Mouse (Mus musculus): ENCODE results near the gene Pex11b. TPM values are rescaled to one million over a fixed set of nuclear protein-coding genes. Genes with fewer than 3 reads are reported as not detected.
"Not testable (repeated sequence)": the region's sequence is repeated elsewhere in the genome, so short reads cannot be mapped to it uniquely, and the experiment has no call there.

The Pex11b gene
- polyA plus RNA-seq, 1 experiment: 57.9 TPM

DNA sequence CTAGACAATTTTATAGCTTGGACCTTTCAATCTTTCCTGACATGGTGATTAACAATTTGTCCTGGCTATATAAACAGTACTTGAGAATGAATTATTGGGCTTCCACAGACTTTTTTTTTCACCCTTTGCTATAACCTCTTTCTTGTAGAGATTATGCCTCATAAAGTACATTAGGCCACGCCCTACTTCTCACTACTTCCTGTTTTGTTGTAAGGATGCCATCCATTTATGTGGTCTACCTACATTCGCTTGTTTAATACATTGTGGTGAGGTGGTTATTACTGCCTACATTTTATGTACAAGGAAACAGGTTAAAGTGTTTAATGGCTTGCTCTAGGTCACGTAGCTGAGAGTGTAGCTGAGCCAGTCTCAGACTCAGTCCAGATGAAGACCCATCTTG lies 40.0 kb downstream of the Pex11b start:
- no peak for DNase-seq (ENCODE audit: low read depth)

GRCm38 (mm10) chr3:96675690-96676089 lies 40.5 kb downstream of the Pex11b start:
- no peak for DNase-seq (ENCODE audit: low read depth)

DNA sequence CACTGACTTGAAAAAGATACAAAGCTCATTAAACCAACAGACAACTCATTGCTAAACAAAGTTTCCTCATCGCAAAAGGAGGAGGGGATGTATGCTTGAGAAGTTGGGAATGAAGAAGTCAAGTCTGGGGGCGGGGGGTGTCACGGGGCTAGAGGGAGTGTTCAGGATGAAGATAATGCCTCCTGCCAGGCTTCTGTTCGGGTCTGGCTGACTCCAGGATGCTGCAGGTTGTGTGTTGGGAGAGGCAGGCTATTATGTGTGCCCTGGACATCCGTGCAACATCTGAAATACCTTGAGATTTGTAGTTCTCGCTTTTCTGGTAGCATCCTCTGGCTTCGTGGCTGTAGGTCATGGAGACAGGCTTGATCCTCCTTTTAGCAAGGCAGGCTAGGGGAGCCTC lies 43.3 kb downstream of the Pex11b start:
- no peak for DNase-seq (ENCODE audit: low read depth)

- DNase-seq (ENCODE audit: low read depth): no peak
These were observed 44.0 kb downstream of the Pex11b start for GRCm38 (mm10) chr3:96679159-96679674.

DNA sequence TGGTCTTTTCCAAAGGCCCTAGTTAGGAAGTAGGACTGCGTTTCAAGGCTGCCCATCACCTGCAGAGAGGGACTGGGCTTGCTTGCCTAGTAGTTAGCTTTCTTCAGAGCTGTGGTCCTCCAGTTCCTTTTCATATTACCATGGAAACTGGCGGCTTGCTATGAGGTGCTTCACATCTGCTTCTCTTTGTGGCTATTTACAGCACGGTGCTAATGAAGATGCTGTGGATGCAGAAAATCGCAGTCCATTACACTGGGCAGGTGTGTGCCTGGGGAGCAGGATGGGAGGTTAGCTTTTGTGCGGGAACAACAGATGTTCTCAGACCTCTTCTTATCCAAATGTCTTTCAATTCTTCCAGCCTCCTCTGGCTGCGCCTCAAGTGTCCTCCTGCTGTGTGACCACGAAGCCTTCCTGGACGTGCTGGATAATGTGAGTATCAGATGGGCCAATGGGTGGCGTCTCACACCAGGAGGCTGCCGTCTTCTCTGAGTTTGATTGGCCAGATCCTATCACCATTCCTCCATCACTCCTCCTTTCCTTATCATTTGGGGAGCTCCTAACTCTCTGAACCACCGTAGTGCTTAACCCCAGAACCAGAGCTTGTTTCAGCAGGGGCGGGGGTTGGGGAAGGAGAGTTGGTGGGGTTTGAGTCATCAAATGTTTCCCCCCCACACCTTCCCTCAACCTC lies 45.2 kb downstream of the Pex11b start:
- no peak for DNase-seq (ENCODE audit: low read depth)

- DNase-seq (ENCODE audit: low read depth): no peak
These were observed 48.3 kb downstream of the Pex11b start for GRCm38 (mm10) chr3:96683496-96683895.

GRCm38 (mm10) chr3:96684151-96684821 lies 49.1 kb downstream of the Pex11b start:
- DNase-seq (ENCODE audit: low read depth): no peak

DNA sequence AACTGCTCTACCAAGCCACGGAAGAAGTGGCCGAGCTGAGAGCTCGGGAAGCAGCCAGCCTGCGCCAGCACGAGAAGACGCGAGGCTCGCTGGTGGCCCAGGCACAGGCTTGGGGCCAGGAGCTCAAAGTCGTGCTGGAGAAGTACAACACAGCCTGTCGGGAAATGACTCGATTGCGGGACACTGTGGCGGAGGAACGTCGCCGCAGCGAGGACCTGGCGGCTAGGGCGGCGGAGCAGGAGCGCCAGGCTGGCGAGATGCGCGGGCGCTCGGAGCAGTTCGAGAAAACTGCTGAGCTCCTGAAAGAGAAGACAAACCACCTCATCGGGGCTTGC lies 49.6 kb downstream of the Pex11b start:
- DNase-seq (ENCODE audit: low read depth): no peak

- not testable (repeated sequence) for DNase-seq (ENCODE audit: low read depth)
These were observed 50.9 kb downstream of the Pex11b start for GRCm38 (mm10) chr3:96686057-96686456.

- no peak for DNase-seq (ENCODE audit: low read depth)
These were observed 53.7 kb downstream of the Pex11b start for GRCm38 (mm10) chr3:96688854-96689253.

- no peak for DNase-seq (ENCODE audit: low read depth)
These were observed 55.1 kb downstream of the Pex11b start for GRCm38 (mm10) chr3:96690298-96690697.

GRCm38 (mm10) chr3:96692506-96692905 lies 57.3 kb downstream of the Pex11b start:
- no peak for DNase-seq (ENCODE audit: low read depth)

GRCm38 (mm10) chr3:96693579-96693978 lies 58.4 kb downstream of the Pex11b start:
- no peak for DNase-seq (ENCODE audit: low read depth)

Other genes starting within 250 kb of the Pex11b start
- not detected in 2 replicates for gene BC107364, start 183.1 kb upstream of the Pex11b start, polyA plus RNA-seq (2012; rRNA removed)
- 0.16 and 0.55 TPM in 2 replicates for gene Hfe2, start 110.2 kb upstream of the Pex11b start, polyA plus RNA-seq (2012; rRNA removed)
- gene Txnip, start 77.4 kb upstream of the Pex11b start, polyA plus RNA-seq (2012; rRNA removed): 664 and 966 TPM in 2 replicates
- gene Gm16253, start 58.4 kb upstream of the Pex11b start, polyA plus RNA-seq (2012; rRNA removed): 0.39 TPM in 1 of 2 replicates, not detected in the other
- 12.6 and 13.7 TPM in 2 replicates for gene Polr3gl, start 41.2 kb upstream of the Pex11b start, polyA plus RNA-seq (2012; rRNA removed)
- gene Ankrd34a, start 38.7 kb upstream of the Pex11b start, polyA plus RNA-seq (2012; rRNA removed): 0.34 and 0.37 TPM in 2 replicates
- gene Lix1l, start 34.2 kb upstream of the Pex11b start, polyA plus RNA-seq (2012; rRNA removed): 20.6 and 21.5 TPM in 2 replicates
- 6.5 and 12.6 TPM in 2 replicates for gene Rbm8a, start 5.4 kb upstream of the Pex11b start, polyA plus RNA-seq (2012; rRNA removed)
- 0.09 and 0.10 TPM in 2 replicates for gene Gm42957, start 98 bp downstream of the Pex11b start, polyA plus RNA-seq (2012; rRNA removed)
- gene Itga10, start 10.2 kb downstream of the Pex11b start, polyA plus RNA-seq (2012; rRNA removed): 2.1 and 2.5 TPM in 2 replicates
- gene Ankrd35, start 34.8 kb downstream of the Pex11b start, polyA plus RNA-seq (2012; rRNA removed): 1.8 and 2.2 TPM in 2 replicates
- gene Pias3, start 61.0 kb downstream of the Pex11b start, polyA plus RNA-seq (2012; rRNA removed): 23.4 and 29.1 TPM in 2 replicates
- gene Nudt17, start 73.2 kb downstream of the Pex11b start, polyA plus RNA-seq (2012; rRNA removed): 0.72 and 1.3 TPM in 2 replicates
- gene Polr3c, start 92.3 kb downstream of the Pex11b start, polyA plus RNA-seq (2012; rRNA removed): 28.4 and 29.9 TPM in 2 replicates
- gene Rnf115, start 92.3 kb downstream of the Pex11b start, polyA plus RNA-seq (2012; rRNA removed): 21.4 and 26.2 TPM in 2 replicates
- 49.3 and 91.8 TPM in 2 replicates for gene Pdzk1, start 193.9 kb downstream of the Pex11b start, polyA plus RNA-seq (2012; rRNA removed)
- 0.53 and 0.82 TPM in 2 replicates for gene Cd160, start 194.0 kb downstream of the Pex11b start, polyA plus RNA-seq (2012; rRNA removed)

All from gonadal fat pad, adult 2 months (tissue).